Mouse (Mus musculus) heart, adult 18-20 months (tissue): Measurements from ENCODE around the gene Dctpp1. TPM values are rescaled to one million over a fixed set of nuclear protein-coding genes. Genes with fewer than 3 reads are reported as not detected.
A peak's percentile ranks its signal among the peaks of the same experiment; 100 is the strongest.

ENCODE experiments used
- DNase-seq, 2 experiments: peaks; one replicate each; pipeline ENCODE4 v3.0.0; 2021 to 2022; ENCODE audit warnings: mixed read lengths in 1 of 2
- total RNA-seq, 2 experiments: library from RNA; stranded (reverse); gene quantifications; 2 replicates each; pipeline ENCODE4 v1.2.3; 2021

Gene Dctpp1
- total RNA-seq, 2 experiments from 2014 or later = 40.3 to 42.0 TPM

GRCm38 (mm10) chr7:127210266-127210665 is 50.2 kb downstream of the Dctpp1 start:
- no peak for DNase-seq

DNA sequence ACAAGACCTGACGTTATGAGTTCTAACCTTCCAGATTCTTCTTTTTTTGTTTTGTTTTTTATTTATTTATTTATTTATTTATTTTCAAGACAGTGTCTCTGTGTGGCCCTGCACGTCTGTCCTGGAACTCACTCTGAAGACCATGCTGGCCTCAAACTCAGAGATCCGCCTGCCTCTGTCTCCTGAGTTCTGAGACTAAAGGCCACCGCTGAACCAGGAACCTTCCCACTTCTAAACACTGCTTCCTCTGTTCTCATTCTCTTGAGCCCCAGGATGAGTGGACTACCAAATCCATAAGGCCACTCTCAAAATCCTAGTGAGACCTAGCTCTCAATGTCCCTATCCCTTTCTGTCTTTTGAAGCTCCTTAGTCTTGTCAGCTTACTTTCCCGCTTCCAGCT is 50.7 kb downstream of the Dctpp1 start:
- DNase-seq = no peak

GRCm38 (mm10) chr7:127208553-127209438 is 51.7 kb downstream of the Dctpp1 start, which contains the start of gene Mylpf:
Gene Mylpf (plus strand): TSS chr7:127208890.
- DNase-seq = peak; percentile 92 to 99

DNA sequence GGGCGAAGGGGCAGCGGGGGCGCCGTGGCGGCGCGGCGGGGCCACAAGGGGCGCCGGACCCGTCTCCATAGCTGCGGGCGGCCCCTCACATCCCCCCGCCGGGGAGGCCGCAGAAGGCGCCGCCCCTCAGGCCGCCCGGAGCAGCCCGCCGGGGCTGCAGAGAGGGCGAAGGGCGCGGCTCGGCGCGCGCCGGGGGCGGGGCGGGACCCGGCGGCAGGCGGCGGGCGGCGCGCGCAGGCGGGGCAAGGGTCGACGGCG is 52.3 kb downstream of the Dctpp1 start, which contains the start of gene Tbc1d10b:
Gene Tbc1d10b (minus strand): TSS at position 174 of the 258 bp plus-strand sequence.
- DNase-seq = no peak

GRCm38 (mm10) chr7:127207374-127208294 is 52.9 kb downstream of the Dctpp1 start:
- no peak for DNase-seq

Other genes with a start within 250 kb of the Dctpp1 start
- gene Mvp, start 246.1 kb downstream of the Dctpp1 start, total RNA-seq = 10 to 100 TPM; 59.9 to 68.7 TPM
- not detected for gene Pagr1b, start 244.2 kb downstream of the Dctpp1 start, total RNA-seq
- gene Pagr1a, start 243.4 kb downstream of the Dctpp1 start, total RNA-seq = 10 to 100 TPM in 1 of 2 experiments, 1 to 10 TPM in 1; 8.3 to 10.7 TPM
- 10 to 100 TPM; 24.6 to 27.3 TPM for gene Gm42742, start 239.6 kb downstream of the Dctpp1 start, total RNA-seq
- gene Prrt2, start 239.5 kb downstream of the Dctpp1 start, total RNA-seq = under 1 TPM in 1 of 2 experiments, not detected in 1; 0.80 TPM
- gene Maz, start 233.7 kb downstream of the Dctpp1 start, total RNA-seq = 10 to 100 TPM; 55.3 to 57.3 TPM
- 1 to 10 TPM in 1 of 2 experiments, under 1 TPM in 1; 0.93 to 1.0 TPM for gene Kif22, start 218.2 kb downstream of the Dctpp1 start, total RNA-seq
- gene Zg16, start 173.4 kb downstream of the Dctpp1 start, total RNA-seq = not detected
- gene AI467606, start 169.3 kb downstream of the Dctpp1 start, total RNA-seq = 1 to 10 TPM; 1.3 to 2.9 TPM
- gene Qprt, start 138.5 kb downstream of the Dctpp1 start, total RNA-seq = under 1 TPM in 1 of 2 experiments, not detected in 1; 0.49 TPM
- 1 to 10 TPM in 1 of 2 experiments, under 1 TPM in 1; 0.55 to 2.6 TPM for gene Spn, start 122.9 kb downstream of the Dctpp1 start, total RNA-seq
- gene Cd2bp2, start 64.7 kb downstream of the Dctpp1 start, total RNA-seq = 10 to 100 TPM; 35.1 to 36.9 TPM
- 10 to 100 TPM; 20.8 to 21.6 TPM for gene Tbc1d10b, start 52.2 kb downstream of the Dctpp1 start, total RNA-seq
- 1 to 10 TPM; 1.1 to 3.7 TPM for gene Mylpf, start 51.8 kb downstream of the Dctpp1 start, total RNA-seq
- gene Zfp553, start 27.6 kb downstream of the Dctpp1 start, total RNA-seq = 1 to 10 TPM; 6.4 to 6.7 TPM
- 1 to 10 TPM; 3.0 to 7.7 TPM for gene Sept1, start 27.6 kb downstream of the Dctpp1 start, total RNA-seq
- 10 to 100 TPM; 18.3 to 19.3 TPM for gene Zfp771, start 16.4 kb downstream of the Dctpp1 start, total RNA-seq
- 10 to 100 TPM; 29.5 to 31.7 TPM for gene Sephs2, start 13.3 kb upstream of the Dctpp1 start, total RNA-seq
- gene Itgal, start 35.6 kb upstream of the Dctpp1 start, total RNA-seq = 1 to 10 TPM; 1.9 to 4.1 TPM
- gene Zfp768, start 84.9 kb upstream of the Dctpp1 start, total RNA-seq = 10 to 100 TPM; 35.9 to 42.9 TPM
- 1 to 10 TPM; 3.4 to 5.1 TPM for gene Zfp747, start 115.3 kb upstream of the Dctpp1 start, total RNA-seq
- gene 9130019O22Rik, start 126.5 kb upstream of the Dctpp1 start, total RNA-seq = 1 to 10 TPM; 1.6 to 1.7 TPM
- gene E430018J23Rik, start 132.9 kb upstream of the Dctpp1 start, total RNA-seq = 1 to 10 TPM; 3.4 to 3.7 TPM
- gene Zfp764, start 146.1 kb upstream of the Dctpp1 start, total RNA-seq = 1 to 10 TPM; 2.4 to 3.3 TPM
- gene Zfp688, start 161.4 kb upstream of the Dctpp1 start, total RNA-seq = 1 to 10 TPM; 1.7 to 2.4 TPM
- 1 to 10 TPM; 1.3 TPM for gene Zfp689, start 188.4 kb upstream of the Dctpp1 start, total RNA-seq
- 10 to 100 TPM; 21.1 to 22.2 TPM for gene Prr14, start 198.9 kb upstream of the Dctpp1 start, total RNA-seq
- 10 to 100 TPM; 24.2 to 31.1 TPM for gene Fbrs, start 218.5 kb upstream of the Dctpp1 start, total RNA-seq